Mouse (Mus musculus): ENCODE measurements around the gene Cenpb.
A peak's percentile ranks its signal among the peaks of the same experiment; 100 is the strongest.
"Not testable (repeated sequence)": the region's sequence is repeated elsewhere in the genome, so short reads cannot be mapped to it uniquely, and the experiment has no call there.

Gene Cenpb

DNA sequence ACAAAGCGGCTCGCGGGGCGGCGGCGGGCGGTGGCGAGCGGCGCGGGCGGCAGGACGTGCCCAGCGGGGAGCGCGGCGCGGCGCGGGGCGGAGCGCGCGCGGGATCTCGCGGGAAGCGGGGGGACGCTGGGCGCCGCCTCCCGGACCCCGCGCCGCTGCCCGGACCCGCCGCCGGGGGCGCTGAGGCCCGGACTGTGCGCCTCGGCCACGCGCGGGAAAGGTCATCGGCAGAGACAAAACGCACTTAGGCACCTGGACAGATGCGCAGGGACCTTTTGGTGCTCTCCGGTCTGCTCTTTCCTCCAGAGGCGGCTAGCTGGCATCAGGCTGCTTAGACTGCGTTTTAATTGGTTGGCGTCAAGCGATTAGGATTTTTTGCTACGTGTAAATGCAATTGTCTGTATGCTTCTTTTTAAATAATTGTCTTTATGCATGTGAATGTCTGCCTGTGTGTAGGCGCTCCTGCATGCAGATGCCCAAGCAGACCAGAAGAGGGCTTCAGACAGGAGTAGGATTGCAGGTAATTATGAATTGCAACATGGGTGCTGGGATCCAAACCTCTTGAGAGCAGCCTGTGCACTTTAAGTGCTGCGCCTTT is at the start of gene Cenpb:
Gene Cenpb, minus strand, starts transcription at position 78 of the 598 bp plus-strand sequence.
- peak; percentile 50 for DNase-seq (ENCODE audit: low read depth)

DNA sequence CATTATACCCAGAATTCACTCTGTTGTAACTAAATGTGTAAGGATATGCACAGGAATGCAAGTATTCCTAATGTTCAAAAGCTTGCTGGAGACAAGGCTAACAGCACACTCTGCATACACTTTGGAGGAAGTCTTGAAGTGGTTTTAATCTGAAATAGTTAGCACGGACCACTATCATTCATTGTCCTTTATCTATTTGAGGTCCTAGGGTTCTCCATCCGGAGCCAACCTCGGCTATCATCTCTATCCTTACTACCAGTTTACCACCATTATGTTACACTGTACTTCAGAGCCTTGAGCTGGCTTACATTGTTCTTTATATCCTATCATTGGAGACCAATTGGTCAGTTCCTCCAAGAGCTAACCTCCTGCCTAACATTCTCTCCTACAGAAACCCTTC is 47.4 kb upstream of the Cenpb start:
- no peak for DNase-seq (ENCODE audit: low read depth)

DNA sequence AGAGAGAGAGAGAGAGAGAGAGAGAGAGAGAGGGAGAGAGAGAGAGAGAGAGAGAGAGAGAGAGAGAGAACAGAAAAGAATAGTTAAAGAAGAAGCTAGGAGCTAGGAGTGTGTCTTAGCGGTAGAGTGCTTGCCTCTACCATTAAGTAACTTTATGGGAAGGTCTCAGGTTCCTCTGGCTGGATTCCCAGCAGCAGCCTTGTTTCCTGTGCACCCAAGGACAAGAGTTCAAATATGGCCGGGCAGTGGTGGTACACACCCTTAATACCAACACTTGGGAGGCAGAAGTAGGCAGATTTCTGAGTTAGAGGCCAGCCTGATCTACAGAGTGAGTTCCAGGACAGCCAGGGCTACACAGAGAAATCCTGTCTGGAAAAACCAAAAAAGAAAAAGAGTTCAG is 46.8 kb upstream of the Cenpb start:
- DNase-seq (ENCODE audit: low read depth) = not testable (repeated sequence)

DNA sequence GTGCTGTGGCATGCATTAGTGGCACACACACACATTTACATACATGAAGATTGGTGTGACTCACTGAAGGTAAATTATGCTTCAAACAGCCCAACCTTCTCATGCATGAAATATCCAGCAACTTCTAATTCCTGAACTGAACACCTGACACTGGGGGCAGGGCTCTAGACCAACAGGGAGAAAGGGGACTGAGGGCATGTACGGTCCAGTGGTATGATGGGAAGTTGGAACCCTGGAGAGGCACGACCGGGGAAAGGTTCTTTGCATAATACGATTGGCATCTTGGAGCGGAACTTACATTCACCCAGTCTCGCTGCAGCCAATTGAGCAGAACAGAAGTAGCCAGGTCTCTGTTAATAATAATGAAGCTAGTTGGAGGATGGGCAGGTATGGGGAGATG is 45.3 kb upstream of the Cenpb start:
- DNase-seq (ENCODE audit: low read depth) = no peak

DNA sequence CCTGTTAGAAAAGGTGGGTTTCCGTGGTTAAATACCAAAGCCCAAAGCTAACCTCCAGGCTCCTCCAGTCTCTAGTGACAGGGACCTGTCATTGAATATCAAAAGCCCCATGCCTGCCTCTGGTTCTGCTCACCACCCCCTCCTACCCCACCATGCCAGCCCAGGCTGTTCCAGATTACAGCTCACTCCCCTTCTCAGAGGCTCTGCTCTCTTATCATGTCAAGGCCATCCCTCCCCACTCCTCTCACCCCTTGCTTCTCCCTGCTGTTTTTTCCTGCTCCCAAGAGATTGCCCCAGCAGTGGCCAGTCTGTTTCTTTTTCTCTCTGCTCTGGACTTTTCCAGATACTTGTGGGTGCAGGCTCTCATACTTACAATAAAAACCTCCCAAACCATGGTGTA is 43.7 kb upstream of the Cenpb start:
- no peak for DNase-seq (ENCODE audit: low read depth)

DNA sequence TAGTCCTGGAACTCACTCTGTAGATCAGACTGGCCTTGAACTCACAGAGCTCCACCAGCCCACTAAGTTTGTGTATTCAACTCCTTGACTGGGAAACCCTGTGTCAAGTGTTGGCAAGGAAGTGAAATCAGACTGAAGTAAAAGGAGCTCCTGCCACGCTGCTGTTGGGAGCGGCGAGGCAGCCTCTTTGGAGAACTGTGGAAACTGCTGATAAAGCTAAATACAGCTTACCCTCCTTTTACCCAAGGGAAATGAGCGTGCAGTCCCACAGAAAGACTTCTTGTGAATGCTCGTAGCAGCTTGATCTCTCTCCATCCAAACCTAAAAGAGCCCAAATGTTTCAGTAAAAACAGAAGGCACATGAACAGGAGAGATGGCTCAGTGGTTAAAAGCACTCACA is 42.7 kb upstream of the Cenpb start:
- no peak for DNase-seq (ENCODE audit: low read depth)

DNA sequence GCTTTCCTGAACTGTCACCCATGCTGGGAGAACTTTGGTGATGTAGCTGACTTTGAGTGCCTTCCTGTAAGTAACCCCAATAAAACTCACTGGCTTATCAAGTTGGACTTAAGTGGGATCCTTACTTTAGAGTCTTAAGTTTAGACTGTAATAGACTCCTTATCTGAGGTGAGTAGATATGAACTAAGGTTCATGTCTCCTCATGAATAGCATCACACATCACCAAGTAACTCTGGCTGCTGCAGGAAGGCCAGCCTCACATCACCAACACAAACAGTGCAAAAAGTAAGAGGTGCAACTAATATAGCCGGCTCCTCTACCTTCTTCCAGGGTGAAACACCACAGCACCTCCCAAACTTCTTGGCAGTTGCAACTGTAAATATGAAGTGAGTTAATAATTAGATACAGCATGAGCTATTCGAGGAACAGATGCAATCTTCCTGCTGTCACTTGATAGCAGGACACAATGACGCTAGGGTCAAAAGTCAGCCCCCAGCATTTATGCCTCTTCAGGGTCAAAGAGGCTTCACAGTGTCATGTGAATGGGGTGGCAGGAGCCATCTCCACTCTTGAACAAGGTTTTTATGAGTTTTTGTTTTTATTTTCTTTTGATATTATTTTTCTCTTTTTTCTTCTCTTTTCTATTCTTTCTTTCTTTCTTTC is 42.1 kb upstream of the Cenpb start:
- DNase-seq (ENCODE audit: low read depth) = no peak

DNA sequence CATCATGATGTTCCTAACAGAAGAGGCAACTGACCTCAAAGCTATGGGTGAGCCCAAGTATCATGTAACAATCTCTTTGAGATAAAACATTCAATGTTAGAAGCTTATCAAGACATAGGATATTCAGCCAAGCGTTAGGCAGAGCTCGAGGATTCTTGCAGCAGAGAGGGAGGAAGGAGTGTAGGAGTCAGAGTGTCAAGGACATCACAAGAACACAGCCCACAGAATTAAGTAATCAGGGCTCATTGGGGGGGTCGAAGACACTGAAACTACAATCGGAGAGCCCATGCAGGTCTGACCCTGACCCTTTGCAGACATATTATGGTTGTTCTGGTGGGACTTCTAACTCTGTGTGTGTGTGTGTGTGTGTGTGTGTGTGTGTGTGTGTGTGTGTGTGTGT is 40.2 kb upstream of the Cenpb start:
- no peak for DNase-seq (ENCODE audit: low read depth)

DNA sequence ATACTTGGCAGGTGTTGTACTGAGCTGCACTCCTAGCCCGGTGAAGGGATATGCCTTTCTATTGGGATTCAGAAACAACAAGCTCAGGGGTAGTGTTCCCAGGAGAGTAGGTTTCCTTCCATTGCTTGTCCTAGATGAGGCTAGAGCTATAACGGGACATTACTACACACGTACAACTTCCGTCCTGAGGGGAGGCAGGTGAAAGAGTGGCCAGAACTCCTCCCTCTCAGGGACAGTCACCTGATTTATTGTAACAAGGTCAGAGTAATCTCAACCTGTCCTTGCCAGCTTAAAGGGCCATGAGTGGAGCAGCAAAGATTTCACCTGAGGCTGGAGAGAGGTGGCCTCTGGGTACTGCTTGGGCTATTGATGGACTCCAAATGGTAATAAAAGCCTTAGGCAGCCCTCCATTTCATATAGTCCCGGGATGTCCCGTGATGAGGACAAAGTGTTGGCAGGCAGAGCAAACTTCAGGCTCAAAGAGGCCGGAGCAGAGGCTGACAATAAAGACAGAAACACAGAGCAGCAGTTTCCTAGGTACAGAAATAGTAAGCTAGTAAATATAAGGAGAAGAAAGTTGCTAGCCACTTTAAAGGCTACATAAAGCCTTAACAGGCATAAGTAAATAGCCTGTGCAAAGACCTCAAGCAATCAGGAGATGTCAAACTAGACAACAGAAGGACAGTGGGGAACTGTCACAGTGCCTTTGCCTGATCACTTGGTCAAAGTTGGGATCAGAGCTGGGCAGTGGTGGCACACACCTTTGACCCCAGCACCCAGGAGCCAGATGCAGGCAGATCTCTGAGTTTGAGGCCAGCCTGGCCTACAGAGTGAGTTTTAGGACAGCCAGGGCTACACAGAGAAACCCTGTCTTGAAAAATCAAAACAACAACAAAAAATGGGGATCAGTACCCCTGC is 36.3 kb upstream of the Cenpb start:
- no peak for DNase-seq (ENCODE audit: low read depth)

DNA sequence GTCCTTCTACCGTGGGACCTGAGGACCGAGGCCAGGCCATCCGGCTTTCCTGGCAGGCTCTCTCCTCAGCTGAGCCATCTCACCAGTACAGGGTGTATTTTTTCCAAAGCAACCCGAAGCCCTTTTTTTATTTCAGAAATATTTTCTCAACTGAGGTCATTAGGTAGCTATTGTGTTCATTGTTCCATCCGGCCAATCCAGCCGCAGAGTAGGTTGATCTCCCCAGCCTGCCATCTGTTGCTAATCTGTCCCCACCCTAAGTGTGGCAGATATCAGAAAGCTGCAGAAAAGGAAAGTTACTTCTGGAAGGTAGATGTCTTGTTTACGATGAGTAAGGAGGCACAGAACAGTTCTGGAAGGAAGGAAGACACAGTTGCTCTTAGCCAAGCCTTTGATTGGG is 33.9 kb upstream of the Cenpb start:
- DNase-seq (ENCODE audit: low read depth) = no peak

DNA sequence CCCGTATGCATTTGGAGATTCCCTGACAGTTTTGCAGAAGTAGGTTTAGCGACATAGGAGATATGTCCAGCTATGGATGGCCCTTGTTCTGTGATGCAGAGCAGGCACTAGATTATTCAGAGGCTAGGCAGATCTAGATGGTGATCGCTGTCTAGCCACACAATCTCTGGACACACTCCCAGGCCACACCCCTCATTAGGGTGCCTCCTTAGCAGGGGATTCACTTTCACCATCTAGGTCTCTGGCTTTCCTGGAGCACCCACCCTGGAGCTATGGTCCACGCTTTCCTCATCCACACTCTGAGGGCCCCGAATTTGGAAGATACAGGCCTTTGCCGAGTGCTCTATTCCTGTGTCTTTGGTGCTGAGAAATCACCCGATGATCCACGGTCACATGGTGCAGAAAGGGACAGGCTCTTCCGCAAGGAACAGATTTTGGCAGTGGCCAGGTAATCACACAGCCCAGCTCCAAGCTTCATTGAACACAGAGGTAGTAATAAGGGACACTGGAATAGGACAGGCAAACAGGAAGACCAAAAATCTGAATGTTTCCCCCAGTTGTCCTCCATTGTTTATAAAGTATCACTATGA is 31.3 kb upstream of the Cenpb start:
- DNase-seq (ENCODE audit: low read depth) = no peak

DNA sequence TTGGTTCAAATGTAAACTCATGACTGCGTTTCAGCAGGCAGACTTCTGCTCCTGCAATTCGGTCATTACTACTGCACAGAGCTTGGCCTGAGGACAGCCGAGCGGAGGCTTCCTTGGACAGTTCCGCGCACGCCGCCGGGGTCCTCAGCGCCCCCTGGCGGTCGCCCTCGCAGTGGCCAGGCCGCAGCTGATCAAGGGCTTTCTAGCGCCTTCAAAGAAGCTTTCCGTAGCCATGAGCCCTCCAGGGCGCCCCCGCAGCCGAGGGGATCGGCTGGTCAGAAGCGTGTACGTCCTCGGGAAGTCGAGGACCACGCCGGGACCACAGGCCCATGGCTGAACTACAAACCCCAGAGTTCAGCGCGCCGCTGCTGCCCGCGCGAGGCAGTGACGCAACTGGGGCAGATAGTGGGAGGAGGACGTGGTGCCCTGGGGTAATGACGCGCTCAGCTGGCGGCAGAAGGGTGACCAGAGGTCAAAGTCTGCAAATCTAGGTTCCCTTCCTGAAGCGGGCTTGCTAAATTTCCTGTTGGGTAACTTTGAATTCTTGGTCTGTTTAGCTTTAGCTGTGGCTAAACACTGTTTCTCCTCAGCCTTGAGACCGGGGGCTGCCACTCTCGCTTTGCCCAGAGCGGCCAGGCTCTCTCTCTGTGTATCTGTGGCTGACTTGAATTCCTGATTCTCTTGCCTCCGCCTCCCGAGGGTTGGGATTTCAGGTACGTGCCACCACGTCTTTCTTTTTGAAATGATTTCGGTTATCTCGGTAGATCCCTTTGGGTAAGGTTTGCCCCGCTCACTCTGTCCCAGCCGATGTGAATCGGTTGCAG is 30.3 kb upstream of the Cenpb start:
- DNase-seq (ENCODE audit: low read depth) = peak; percentile 87

DNA sequence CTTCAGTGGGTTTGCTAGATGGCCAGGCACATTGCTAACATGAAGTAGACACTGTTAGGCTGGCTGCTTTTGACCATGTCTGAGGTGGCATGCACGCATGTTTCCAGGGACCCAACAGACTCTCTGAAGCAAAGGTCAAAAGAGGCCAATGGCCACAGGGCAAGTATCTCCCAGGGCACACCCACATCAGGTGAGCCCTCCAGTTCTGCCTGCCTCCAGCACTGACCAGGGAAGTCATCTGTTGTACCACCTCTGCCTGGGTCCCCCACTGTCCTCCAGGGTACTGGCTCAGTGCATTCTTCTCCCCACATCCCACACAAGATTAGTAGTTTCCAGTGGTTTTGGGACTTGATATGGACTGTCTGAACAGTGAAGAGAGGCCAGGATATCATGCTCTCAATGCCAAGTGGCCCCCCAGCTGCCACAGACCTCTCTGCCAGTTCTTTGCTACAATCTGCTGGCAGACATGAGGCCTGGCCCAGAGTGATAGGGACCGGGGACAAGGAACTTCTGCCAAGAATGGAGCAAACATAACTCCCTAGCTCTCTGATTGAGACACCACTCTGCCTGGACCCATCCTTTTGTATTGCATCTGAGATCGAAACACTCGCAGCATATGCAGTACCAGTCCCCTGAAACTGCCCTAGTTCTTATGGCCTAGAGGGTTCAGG is 29.4 kb upstream of the Cenpb start:
- DNase-seq (ENCODE audit: low read depth) = no peak

DNA sequence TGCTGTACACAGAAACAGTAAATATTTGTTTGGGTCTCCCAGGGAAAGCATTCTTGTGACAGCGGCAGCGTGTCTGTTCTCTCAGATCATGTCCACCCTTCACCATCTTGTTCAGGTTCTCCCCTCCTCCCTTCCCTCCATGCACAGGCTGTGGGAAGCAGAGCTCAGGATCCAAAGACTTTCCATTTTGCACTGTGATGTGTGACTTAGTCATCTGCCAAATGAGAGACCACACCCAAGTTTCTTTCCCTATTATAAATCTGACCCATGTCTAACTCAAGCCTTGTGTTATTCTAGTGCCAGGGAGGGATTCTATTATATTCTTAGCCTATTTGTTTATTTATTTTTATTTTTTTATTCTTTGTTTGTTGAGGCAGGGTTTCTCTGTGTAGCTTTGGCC is 28.5 kb upstream of the Cenpb start:
- DNase-seq (ENCODE audit: low read depth) = no peak

DNA sequence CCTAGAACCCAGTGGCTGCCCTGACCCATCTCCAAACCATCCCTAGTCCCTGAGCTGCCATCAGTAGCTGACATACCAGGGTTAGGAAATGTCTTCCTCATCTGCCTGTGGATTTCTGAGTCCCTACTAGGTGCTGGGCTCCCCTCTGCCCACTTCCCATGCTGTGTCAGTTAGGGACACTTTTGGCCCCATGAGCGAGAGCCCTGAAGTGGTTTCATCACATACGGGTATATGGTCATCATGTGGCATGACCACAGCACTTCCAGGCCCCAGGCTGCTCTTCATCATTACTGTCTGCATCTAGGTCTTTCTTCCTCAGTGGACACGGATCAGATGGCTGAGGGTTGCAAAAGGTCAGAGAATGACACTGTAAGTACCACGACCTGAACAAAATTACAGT is 26.9 kb upstream of the Cenpb start, which contains the start of gene Ap5s1:
Gene Ap5s1, plus strand, starts transcription at position 301 of the 400 bp plus-strand sequence.
- DNase-seq (ENCODE audit: low read depth) = no peak

DNA sequence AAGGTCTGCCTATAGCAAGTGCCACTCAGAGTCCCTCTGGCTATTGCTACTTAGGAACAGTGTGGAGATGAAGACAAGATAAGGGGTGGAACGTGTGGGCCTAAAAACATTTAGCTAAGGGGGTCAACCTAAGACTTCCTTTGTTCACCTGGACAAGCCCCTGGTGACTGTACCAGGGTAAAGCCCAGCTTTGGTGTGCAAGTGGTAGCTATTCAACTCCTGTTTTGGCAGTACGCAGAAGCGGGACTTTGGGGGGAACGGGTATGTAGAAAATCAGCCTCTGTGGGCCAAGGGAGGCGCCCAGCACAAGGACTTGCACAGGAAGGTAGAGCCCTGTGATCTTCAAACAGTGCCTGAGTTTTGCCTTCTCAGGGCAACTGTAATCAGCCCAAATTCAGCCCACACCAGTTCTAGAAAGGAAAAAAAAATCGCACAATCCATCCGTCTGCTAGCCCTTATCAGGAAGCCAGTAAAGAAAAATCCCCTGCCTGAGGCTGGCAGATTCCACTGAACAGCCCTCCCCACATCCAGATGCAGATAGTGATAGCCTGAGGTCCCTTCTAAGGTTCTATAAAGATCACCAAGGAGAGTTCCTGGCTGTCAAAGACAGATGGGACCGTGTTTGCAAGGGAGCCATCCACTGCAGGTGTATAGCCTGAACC is 25.8 kb upstream of the Cenpb start:
- DNase-seq (ENCODE audit: low read depth) = peak; percentile 56

DNA sequence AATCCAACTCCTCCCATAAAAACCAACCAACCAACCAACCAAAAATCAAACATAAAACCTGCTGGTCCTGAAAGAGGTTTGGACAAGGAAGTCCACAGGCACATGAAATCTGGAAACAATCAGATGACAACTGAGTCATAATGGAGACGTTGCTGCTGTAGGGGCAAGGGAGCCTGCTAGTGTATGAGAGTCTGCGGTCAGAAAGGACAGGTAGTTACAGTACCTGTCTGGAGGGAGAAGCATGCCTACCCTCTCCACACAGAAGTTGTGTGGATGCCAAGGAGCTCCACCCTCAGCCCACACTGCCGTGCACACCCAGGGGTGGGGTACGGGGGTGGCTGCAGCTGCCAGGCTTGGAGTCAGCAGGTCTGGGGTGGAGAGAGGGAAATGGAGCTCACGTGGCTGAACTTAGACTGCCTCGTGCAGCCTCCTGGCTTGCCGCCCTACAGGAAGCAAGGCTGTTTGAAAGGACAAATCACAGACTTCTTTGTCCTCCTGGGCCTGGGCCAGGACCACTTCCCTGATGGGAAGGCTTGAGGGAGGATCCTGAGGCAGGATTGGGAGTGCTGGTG is 24.6 kb upstream of the Cenpb start:
- no peak for DNase-seq (ENCODE audit: low read depth)

DNA sequence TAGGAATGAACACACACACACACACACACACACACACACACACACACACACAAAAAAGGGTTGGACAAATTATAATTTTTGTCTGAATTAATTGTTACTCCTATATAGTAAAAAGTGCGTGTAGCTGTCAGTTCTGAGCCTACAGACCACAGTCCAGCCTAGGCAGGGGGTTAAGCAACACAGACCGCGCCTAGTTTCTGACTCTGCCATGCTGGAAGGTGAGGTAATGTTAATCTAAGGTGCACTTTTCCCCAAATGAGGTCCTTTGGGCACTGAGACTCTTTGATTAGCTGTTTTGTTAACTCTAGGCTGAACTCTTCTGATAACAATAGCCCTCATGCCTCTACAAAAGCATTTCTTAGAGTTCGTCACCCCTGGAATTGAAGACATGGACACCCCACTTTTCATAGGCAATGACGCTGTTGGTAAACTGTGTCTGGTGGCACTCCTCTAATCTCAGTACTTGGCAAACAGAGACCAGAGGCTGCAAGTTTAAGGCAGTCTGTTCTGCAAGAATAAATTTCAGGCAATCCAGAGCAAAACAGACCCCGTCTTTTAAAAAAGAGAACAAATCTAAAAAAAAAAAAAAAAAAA is 24.0 kb upstream of the Cenpb start:
- DNase-seq (ENCODE audit: low read depth) = no peak

DNA sequence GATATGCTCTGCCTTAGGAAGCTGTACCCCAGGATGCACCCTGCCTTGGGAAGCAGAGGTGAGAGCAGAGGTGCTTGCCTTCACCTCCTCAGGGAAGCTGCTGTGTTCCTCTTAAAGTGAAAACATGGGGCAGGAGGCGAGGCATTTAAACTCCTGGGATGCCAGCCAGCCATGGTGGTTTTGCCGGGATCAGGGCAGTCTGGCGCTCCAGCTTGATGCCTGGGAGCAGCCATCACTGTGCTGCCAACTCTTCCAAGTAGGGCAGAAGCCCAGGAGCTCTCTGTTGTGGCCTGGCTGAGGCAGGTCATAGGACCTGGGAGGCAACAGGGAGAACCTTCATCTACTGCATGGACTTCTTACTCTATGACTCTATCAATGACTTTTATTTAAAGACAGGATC is 21.4 kb upstream of the Cenpb start:
- no peak for DNase-seq (ENCODE audit: low read depth)

DNA sequence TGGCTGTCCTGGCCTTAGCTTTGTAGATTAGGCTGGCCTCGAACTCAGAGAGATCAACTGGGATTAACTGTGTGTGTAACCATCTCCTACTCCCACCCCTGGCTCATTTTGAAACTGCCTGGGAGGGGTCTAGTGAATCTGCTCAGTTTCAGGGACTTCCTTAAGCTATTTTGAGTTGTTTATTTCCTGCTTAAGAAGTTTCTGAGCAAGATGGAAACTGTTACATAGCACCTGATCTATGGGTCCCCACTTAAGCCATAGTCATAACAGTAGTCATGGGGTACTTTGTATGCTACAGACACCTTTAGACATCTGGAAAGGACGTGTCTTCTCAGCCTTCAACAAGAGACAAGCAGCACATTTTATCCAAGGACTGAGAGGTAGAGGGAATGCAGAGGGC is 20.8 kb upstream of the Cenpb start:
- DNase-seq (ENCODE audit: low read depth) = no peak

All from c-Kit-positive CD71-negative TER-119-negative erythroid progenitor cells, embryonic 14.5 days (primary cell).